Comparison of ENCODE assay signal across 10 mouse cellular contexts in genomic region chr11:95540637-95541385, GRCm38 (mm10). TPM values are rescaled to one million over a fixed set of nuclear protein-coding genes. Genes with fewer than 3 reads are reported as not detected.
DNase-seq lines count a peak whose midpoint lies in the region; ATAC-seq and TF ChIP-seq lines count a peak whose summit lies in the region.
"Had no signal": no experiment of that assay in that cellular context is flagged by ENCODE, and none has a peak within 500 bp of the region (broad histone marks: within the 10 kb centered on the region; RNA-seq: fewer than 3 reads in every experiment).

No protein-coding gene starts in this region.

- H3K36me3 ChIP-seq in heart, embryonic 12.5 days = no peaks in the 10 kb centered on the region
- H3K36me3 ChIP-seq in lung, postnatal 0 days (ENCODE audit: insufficient read depth, low read length) = no peaks in the 10 kb centered on the region
- no peaks in the 10 kb centered on the region for H3K36me3 ChIP-seq in embryonic facial prominence, embryonic 12.5 days
- no peaks in the 10 kb centered on the region for H3K36me3 ChIP-seq in midbrain, postnatal 0 days (ENCODE audit: insufficient read depth, low read length)

- intact Hi-C loops in left cerebral cortex, postnatal 14 days (cut with DNase I) = no loop called here

- peaks cover 22% of the 10 kb centered on the region for H3K4me1 ChIP-seq in heart, embryonic 12.5 days (replicated peaks)
- no peaks in the 10 kb centered on the region for H3K4me1 ChIP-seq in lung, postnatal 0 days (ENCODE audit: insufficient read depth, low read depth, low read length)
- H3K4me1 ChIP-seq in lung, adult 2 months (ENCODE audit: control insufficient read depth, insufficient read depth, low read length) = no peaks in the 10 kb centered on the region; the same call in 1 of the 2 replicates
- H3K4me1 ChIP-seq in embryonic facial prominence, embryonic 12.5 days = peaks cover 38% of the 10 kb centered on the region
- H3K4me1 ChIP-seq in midbrain, postnatal 0 days (ENCODE audit: insufficient read depth, low read length) = 0 out of 2 replicates have a peak, but pooled peaks cover 3% of the 10 kb centered on the region

- H3K27me3 ChIP-seq in heart, embryonic 12.5 days (replicated peaks) = peaks cover 19% of the 10 kb centered on the region
- 0 out of 2 replicates have a peak, but pooled peaks cover 3% of the 10 kb centered on the region for H3K27me3 ChIP-seq in lung, postnatal 0 days (replicated peaks; ENCODE audit: insufficient read depth, low read length)
- no peaks in the 10 kb centered on the region; the same call in 1 of the 2 replicates for H3K27me3 ChIP-seq in embryonic facial prominence, embryonic 12.5 days
- H3K27me3 ChIP-seq in midbrain, postnatal 0 days (ENCODE audit: insufficient read depth, low read length) = 0 out of 2 replicates have a peak, but pooled peaks cover 3% of the 10 kb centered on the region

- no peak for TF ChIP-seq EP300 in lung, postnatal 0 days (IDR thresholded peaks at IDR 0.05)

- TF ChIP-seq CTCF in lung, postnatal 0 days (IDR thresholded peaks at IDR 0.05) = no peak
- TF ChIP-seq CTCF in lung, adult 2 months (IDR thresholded peaks at IDR 0.05; ENCODE audit: insufficient read depth, low read length) = no peak
- TF ChIP-seq CTCF in midbrain, postnatal 0 days (IDR thresholded peaks at IDR 0.05) = no peak

- TF ChIP-seq POLR2A in lung, adult 2 months (IDR thresholded peaks at IDR 0.05; ENCODE audit: borderline replicate concordance, extremely low read depth, low read depth, low read length) = no peak

- no peak overlapping the region for H3K27ac ChIP-seq in heart, embryonic 12.5 days (ENCODE audit: poor library complexity, severe bottlenecking)
- H3K27ac ChIP-seq in lung, postnatal 0 days (ENCODE audit: low read length) = no peak overlapping the region
- H3K27ac ChIP-seq in embryonic facial prominence, embryonic 12.5 days = no peak overlapping the region
- H3K27ac ChIP-seq in midbrain, postnatal 0 days (ENCODE audit: low read depth, low read length) = no peak overlapping the region

- no peaks in the 10 kb centered on the region for H3K9me3 ChIP-seq in heart, embryonic 12.5 days (replicated peaks)
- H3K9me3 ChIP-seq in lung, postnatal 0 days (ENCODE audit: low read length) = no peaks in the 10 kb centered on the region
- no peaks in the 10 kb centered on the region for H3K9me3 ChIP-seq in embryonic facial prominence, embryonic 12.5 days
- no peaks in the 10 kb centered on the region for H3K9me3 ChIP-seq in midbrain, postnatal 0 days (ENCODE audit: low read length)

- DNase-seq in heart, adult 8-10 months (ENCODE audit: low spot score) = no peak
- DNase-seq in lung, postnatal 0 days (ENCODE audit: low spot score) = peak; percentile 49
- DNase-seq in lung, adult 2 months = no peak
- DNase-seq in midbrain, postnatal 0 days (ENCODE audit: low spot score) = peak; percentile 34
- no peak for DNase-seq in left cerebral cortex, postnatal 14 days (ENCODE audit: low spot score in 2 of 2)
- DNase-seq in adrenal gland, postnatal 4 days (ENCODE audit: low spot score in 2 of 2) = no peak
- DNase-seq: kidney, adult 2 months; left cerebral cortex, postnatal 4 days had no signal

- H3K9ac ChIP-seq in heart, embryonic 12.5 days = no peak overlapping the region
- no peak overlapping the region for H3K9ac ChIP-seq in lung, postnatal 0 days (replicated peaks; ENCODE audit: low read depth)
- no peak overlapping the region for H3K9ac ChIP-seq in embryonic facial prominence, embryonic 12.5 days
- no peak overlapping the region for H3K9ac ChIP-seq in midbrain, postnatal 0 days (replicated peaks; ENCODE audit: low read length, poor library complexity, severe bottlenecking)

- WGBS in heart, embryonic 12.5 days = 28% methylated on average over 18 of the region's 18 CpGs
- WGBS in lung, postnatal 0 days = 14% methylated on average over 18 of the region's 18 CpGs
- WGBS in lung, adult 2 months = 19% methylated on average over 18 of the region's 18 CpGs
- 27% methylated on average over 18 of the region's 18 CpGs for WGBS in embryonic facial prominence, embryonic 12.5 days
- 39% methylated on average over 18 of the region's 18 CpGs for WGBS in midbrain, postnatal 0 days

- no peak for ATAC-seq in heart, embryonic 12.5 days (ENCODE audit: insufficient number of reproducible peaks, low FRiP score)
- ATAC-seq in lung, postnatal 0 days = peak; percentile 32; the same call in 1 of the 2 replicates
- ATAC-seq in embryonic facial prominence, embryonic 12.5 days (ENCODE audit: insufficient number of reproducible peaks, insufficient read depth, low FRiP score, low TSS enrichment) = no peak; the same call in 1 of the 2 replicates
- ATAC-seq in midbrain, postnatal 0 days (ENCODE audit: low FRiP score) = peak; percentile 34; the same call in 1 of the 2 replicates

- peak overlapping the region; percentile 28 for H3K4me2 ChIP-seq in heart, embryonic 12.5 days
- peak overlapping the region; percentile 22; the same call in 1 of the 2 replicates for H3K4me2 ChIP-seq in lung, postnatal 0 days (replicated peaks; ENCODE audit: low read depth, low read length)
- H3K4me2 ChIP-seq in embryonic facial prominence, embryonic 12.5 days (replicated peaks) = 0 out of 2 replicates have a peak overlapping the region, but pooled peaks have one; percentile 4
- no peak overlapping the region for H3K4me2 ChIP-seq in midbrain, postnatal 0 days (ENCODE audit: low read depth, low read length, poor library complexity, severe bottlenecking)

- no peak overlapping the region for H3K4me3 ChIP-seq in heart, embryonic 12.5 days
- no peak overlapping the region for H3K4me3 ChIP-seq in lung, postnatal 0 days (ENCODE audit: low read depth, low read length)
- no peak overlapping the region for H3K4me3 ChIP-seq in lung, adult 2 months (replicated peaks; ENCODE audit: extremely low read depth, low read depth, low read length)
- no peak overlapping the region for H3K4me3 ChIP-seq in embryonic facial prominence, embryonic 12.5 days
- H3K4me3 ChIP-seq in midbrain, postnatal 0 days (ENCODE audit: low read depth, low read length) = no peak overlapping the region

RNA-seq across cellular contexts. Expression of gene Nxph3, which starts 26.4 kb away (rescaled TPM):
- 0.40 and 0.43 TPM in 2 replicates for polyA plus RNA-seq in heart, embryonic 12.5 days (2016; fragmentation: Nextera tagmentation; extraction: Ambion mirVana)
- under 1 TPM; 0.41 to 0.76 (median 0.50) TPM for total RNA-seq in heart, adult 8-10 months (2022)
- 1.2 and 1.5 TPM in 2 replicates for polyA plus RNA-seq in lung, postnatal 0 days (2015; fragmentation: Nextera tagmentation; extraction: Ambion mirVana)
- polyA plus RNA-seq in lung, adult 2 months (2012; rRNA removed) = 6.6 and 9.2 TPM in 2 replicates
- polyA plus RNA-seq in embryonic facial prominence, embryonic 12.5 days (2016; fragmentation: Nextera tagmentation; extraction: Ambion mirVana) = 1.3 and 1.8 TPM in 2 replicates
- 22.3 and 22.8 TPM in 2 replicates for total RNA-seq in midbrain, postnatal 0 days (2014; rRNA removed)
- polyA plus RNA-seq in midbrain, postnatal 0 days (2015; fragmentation: Nextera tagmentation; extraction: Ambion mirVana) = 5.1 and 5.6 TPM in 2 replicates
- 10 to 100 TPM; 32.5 to 46.2 TPM for total RNA-seq in left cerebral cortex, postnatal 14 days (2021)
- total RNA-seq in adrenal gland, postnatal 4 days (2021) = 1 to 10 TPM; 2.2 to 3.2 TPM

RNA-seq across cellular contexts. Expression of gene Ngfr, which starts 46.7 kb away (rescaled TPM):
- 3.9 and 5.0 TPM in 2 replicates for polyA plus RNA-seq in heart, embryonic 12.5 days (2016; fragmentation: Nextera tagmentation; extraction: Ambion mirVana)
- under 1 TPM; 0.29 to 0.52 (median 0.47) TPM for total RNA-seq in heart, adult 8-10 months (2022)
- 0.43 and 0.50 TPM in 2 replicates for polyA plus RNA-seq in lung, postnatal 0 days (2015; fragmentation: Nextera tagmentation; extraction: Ambion mirVana)
- 1.9 TPM in 2 replicates for polyA plus RNA-seq in lung, adult 2 months (2012; rRNA removed)
- 33.0 and 36.7 TPM in 2 replicates for polyA plus RNA-seq in embryonic facial prominence, embryonic 12.5 days (2016; fragmentation: Nextera tagmentation; extraction: Ambion mirVana)
- total RNA-seq in midbrain, postnatal 0 days (2014; rRNA removed) = 11.1 and 16.9 TPM in 2 replicates
- 5.1 and 5.2 TPM in 2 replicates for polyA plus RNA-seq in midbrain, postnatal 0 days (2015; fragmentation: Nextera tagmentation; extraction: Ambion mirVana)
- total RNA-seq in left cerebral cortex, postnatal 14 days (2021) = 1 to 10 TPM in 1 of 2 experiments, under 1 TPM in 1; 0.94 to 2.0 TPM
- total RNA-seq in adrenal gland, postnatal 4 days (2021) = 10 to 100 TPM; 15.3 to 20.4 TPM

Comparison
In these comparisons a context has a peak if more than half of its experiments do, and no peak if none do; other contexts are left out.
1. DNase-seq: peak in lung, postnatal 0 days (single experiment) and midbrain, postnatal 0 days (single experiment); none in heart, adult 8-10 months (single experiment), lung, adult 2 months (single experiment), left cerebral cortex, postnatal 14 days (0 of 2) and adrenal gland, postnatal 4 days (0 of 2).
2. ATAC-seq: peak in lung, postnatal 0 days (single experiment) and midbrain, postnatal 0 days (single experiment); none in heart, embryonic 12.5 days (single experiment) and embryonic facial prominence, embryonic 12.5 days (single experiment).